Mouse (Mus musculus): ENCODE measurements at regions not wholly inside any gene's neighbourhood (a gene's known extent, or its start where the extent isn't known, plus 50 kb on each side); places are given as distances from the start of the nearest gene placed in this dataset.

GRCm38 (mm10) chrX:12392145-12392825 lies 195.3 kb upstream of the Atp6ap2 start:
- Histone ChIP-seq H3K9ac (replicated peaks) (no peak overlapping the region), H3K4me2 (replicated peaks) (no peak overlapping the region), H3K27ac (peak overlapping the region; percentile 51), H3K4me3 (replicated peaks) (no peak overlapping the region), H3K27me3 (no peaks in the 10 kb centered on the region), H3K4me1 (replicated peaks) (peaks cover 9% of the 10 kb centered on the region; the same call in 1 of the 2 replicates), H3K36me3 (no peaks in the 10 kb centered on the region), H3K9me3 (no peaks in the 10 kb centered on the region)
- WGBS = 63% methylated on average over 7 of the region's 7 CpGs
- ATAC-seq = peak; percentile 68

- Histone ChIP-seq H3K4me1 (replicated peaks) (no peaks in the 10 kb centered on the region), H3K4me3 (replicated peaks) (no peak overlapping the region), H3K27me3 (no peaks in the 10 kb centered on the region), H3K27ac (no peak overlapping the region), H3K9ac (replicated peaks) (no peak overlapping the region), H3K9me3 (no peaks in the 10 kb centered on the region), H3K4me2 (replicated peaks) (no peak overlapping the region), H3K36me3 (no peaks in the 10 kb centered on the region)
- no peak for ATAC-seq
- 75% methylated on average over 3 of the region's 3 CpGs for WGBS
Observed at GRCm38 (mm10) chrX:12409319-12409718, 178.3 kb upstream of the Atp6ap2 start.

- Histone ChIP-seq H3K27me3 (peaks cover 3% of the 10 kb centered on the region; the same call in 1 of the 2 replicates), H3K4me3 (replicated peaks) (no peak overlapping the region), H3K4me1 (replicated peaks) (peaks cover 8% of the 10 kb centered on the region; the same call in 1 of the 2 replicates), H3K36me3 (no peaks in the 10 kb centered on the region), H3K9me3 (no peaks in the 10 kb centered on the region), H3K4me2 (replicated peaks) (no peak overlapping the region), H3K27ac (no peak overlapping the region), H3K9ac (replicated peaks) (no peak overlapping the region)
- 78% methylated on average over 6 of the region's 6 CpGs for WGBS
- ATAC-seq = no peak
Observed at GRCm38 (mm10) chrX:12425566-12425965, 162.0 kb upstream of the Atp6ap2 start.

- Histone ChIP-seq H3K36me3 (no peaks in the 10 kb centered on the region), H3K4me1 (replicated peaks) (peaks cover 8% of the 10 kb centered on the region; the same call in 1 of the 2 replicates), H3K4me2 (replicated peaks) (no peak overlapping the region), H3K27me3 (peaks cover 3% of the 10 kb centered on the region; the same call in 1 of the 2 replicates), H3K9me3 (peaks cover 3% of the 10 kb centered on the region; the same call in 1 of the 2 replicates), H3K27ac (no peak overlapping the region), H3K4me3 (replicated peaks) (no peak overlapping the region), H3K9ac (replicated peaks) (no peak overlapping the region)
- no peak for ATAC-seq
- 40% methylated on average over 4 of the region's 4 CpGs for WGBS
Observed at GRCm38 (mm10) chrX:12426664-12427063, 160.9 kb upstream of the Atp6ap2 start.

GRCm38 (mm10) chrX:12432289-12432688 lies 155.3 kb upstream of the Atp6ap2 start:
- no peak overlapping the region for H3K4me2 ChIP-seq (replicated peaks)
- no peak overlapping the region for H3K9ac ChIP-seq (replicated peaks)
- H3K27me3 ChIP-seq = no peaks in the 10 kb centered on the region
- 0 out of 2 replicates have a peak, but pooled peaks cover 5% of the 10 kb centered on the region for H3K4me1 ChIP-seq (replicated peaks)
- H3K36me3 ChIP-seq = no peaks in the 10 kb centered on the region
- no peak overlapping the region for H3K27ac ChIP-seq
- WGBS = 88% methylated on average over 2 of the region's 2 CpGs
- ATAC-seq = no peak
- peaks cover 3% of the 10 kb centered on the region; the same call in 1 of the 2 replicates for H3K9me3 ChIP-seq
- no peak overlapping the region for H3K4me3 ChIP-seq (replicated peaks)

- H3K36me3 ChIP-seq = no peaks in the 10 kb centered on the region
- H3K4me1 ChIP-seq (replicated peaks) = 0 out of 2 replicates have a peak, but pooled peaks cover 5% of the 10 kb centered on the region
- WGBS = 63% methylated on average over 8 of the region's 8 CpGs
- no peak for ATAC-seq
- no peak overlapping the region for H3K4me3 ChIP-seq (replicated peaks)
- H3K4me2 ChIP-seq (replicated peaks) = 0 out of 2 replicates have a peak overlapping the region, but pooled peaks have one; percentile 17
- H3K9ac ChIP-seq (replicated peaks) = no peak overlapping the region
- no peaks in the 10 kb centered on the region for H3K27me3 ChIP-seq
- peaks cover 3% of the 10 kb centered on the region; the same call in 1 of the 2 replicates for H3K9me3 ChIP-seq
- no peak overlapping the region for H3K27ac ChIP-seq
Observed at GRCm38 (mm10) chrX:12435656-12436055, 151.9 kb upstream of the Atp6ap2 start.

- Histone ChIP-seq H3K27me3 (no peaks in the 10 kb centered on the region), H3K9me3 (peaks cover 3% of the 10 kb centered on the region; the same call in 1 of the 2 replicates), H3K4me3 (replicated peaks) (no peak overlapping the region), H3K9ac (replicated peaks) (no peak overlapping the region), H3K4me2 (replicated peaks) (peak overlapping the region; percentile 17; the same call in 1 of the 2 replicates), H3K4me1 (replicated peaks) (0 out of 2 replicates have a peak, but pooled peaks cover 5% of the 10 kb centered on the region), H3K27ac (no peak overlapping the region), H3K36me3 (no peaks in the 10 kb centered on the region)
- ATAC-seq = 0 out of 2 replicates have a peak, but pooled peaks have one; percentile 48
- WGBS = 31% methylated on average over 7 of the region's 7 CpGs
Observed at GRCm38 (mm10) chrX:12436106-12436505, 151.5 kb upstream of the Atp6ap2 start.

GRCm38 (mm10) chrX:12439447-12439846 lies 148.2 kb upstream of the Atp6ap2 start:
- Histone ChIP-seq H3K9me3 (no peaks in the 10 kb centered on the region), H3K27me3 (no peaks in the 10 kb centered on the region; the same call in 1 of the 2 replicates), H3K4me2 (replicated peaks) (no peak overlapping the region), H3K27ac (no peak overlapping the region), H3K9ac (replicated peaks) (no peak overlapping the region), H3K4me1 (replicated peaks) (0 out of 2 replicates have a peak, but pooled peaks cover 5% of the 10 kb centered on the region), H3K4me3 (replicated peaks) (no peak overlapping the region), H3K36me3 (no peaks in the 10 kb centered on the region)
- ATAC-seq = no peak
- 79% methylated on average over 12 of the region's 12 CpGs for WGBS

- 76% methylated on average over 5 of the region's 5 CpGs for WGBS
- Histone ChIP-seq H3K9ac (replicated peaks) (no peak overlapping the region), H3K4me1 (replicated peaks) (no peaks in the 10 kb centered on the region), H3K9me3 (no peaks in the 10 kb centered on the region), H3K27me3 (no peaks in the 10 kb centered on the region; the same call in 1 of the 2 replicates), H3K36me3 (no peaks in the 10 kb centered on the region), H3K4me2 (replicated peaks) (no peak overlapping the region), H3K27ac (no peak overlapping the region), H3K4me3 (replicated peaks) (no peak overlapping the region)
- no peak for ATAC-seq
Observed at GRCm38 (mm10) chrX:12443794-12444193, 143.8 kb upstream of the Atp6ap2 start.

GRCm38 (mm10) chrX:12445093-12445492 lies 142.5 kb upstream of the Atp6ap2 start:
- Histone ChIP-seq H3K4me1 (replicated peaks) (no peaks in the 10 kb centered on the region), H3K9ac (replicated peaks) (no peak overlapping the region), H3K4me3 (replicated peaks) (no peak overlapping the region), H3K4me2 (replicated peaks) (no peak overlapping the region), H3K36me3 (no peaks in the 10 kb centered on the region), H3K27ac (no peak overlapping the region), H3K27me3 (no peaks in the 10 kb centered on the region; the same call in 1 of the 2 replicates), H3K9me3 (no peaks in the 10 kb centered on the region)
- 100% methylated on average over 2 of the region's 2 CpGs for WGBS
- ATAC-seq = no peak

GRCm38 (mm10) chrX:12447962-12448361 lies 139.6 kb upstream of the Atp6ap2 start:
- no peak overlapping the region for H3K27ac ChIP-seq
- H3K9me3 ChIP-seq = no peaks in the 10 kb centered on the region
- H3K36me3 ChIP-seq = no peaks in the 10 kb centered on the region
- ATAC-seq = no peak
- no peak overlapping the region for H3K4me3 ChIP-seq (replicated peaks)
- no peaks in the 10 kb centered on the region for H3K4me1 ChIP-seq (replicated peaks)
- no peak overlapping the region for H3K9ac ChIP-seq (replicated peaks)
- no peaks in the 10 kb centered on the region; the same call in 1 of the 2 replicates for H3K27me3 ChIP-seq
- no peak overlapping the region for H3K4me2 ChIP-seq (replicated peaks)

- H3K36me3 ChIP-seq = no peaks in the 10 kb centered on the region
- H3K4me2 ChIP-seq (replicated peaks) = no peak overlapping the region
- no peaks in the 10 kb centered on the region for H3K9me3 ChIP-seq
- H3K4me3 ChIP-seq (replicated peaks) = no peak overlapping the region
- no peaks in the 10 kb centered on the region for H3K27me3 ChIP-seq
- no peak for ATAC-seq
- H3K4me1 ChIP-seq (replicated peaks) = no peaks in the 10 kb centered on the region
- no peak overlapping the region for H3K9ac ChIP-seq (replicated peaks)
- H3K27ac ChIP-seq = no peak overlapping the region
- 94% methylated on average over 3 of the region's 3 CpGs for WGBS
Observed at GRCm38 (mm10) chrX:12449688-12450087, 137.9 kb upstream of the Atp6ap2 start.

Data from midbrain, embryonic 13.5 days (tissue).